Mouse (Mus musculus) C2C12 (cell line): ENCODE results near the gene Gm44973. TPM values are rescaled to one million over a fixed set of nuclear protein-coding genes. Genes with fewer than 3 reads are reported as not detected.
"Not testable (repeated sequence)": the region's sequence is repeated elsewhere in the genome, so short reads cannot be mapped to it uniquely, and the experiment has no call there.

Experiments
- H3K27me3 ChIP-seq: one replicate; pipeline ENCODE4 v1.6.1; 2011; ENCODE audit not compliant: control insufficient read depth, insufficient read depth, insufficient read length
- H3K36me3 ChIP-seq: one replicate; pipeline ENCODE4 v1.6.1; 2011; ENCODE audit not compliant: control insufficient read depth, insufficient read depth
- H3K4me3 ChIP-seq: one replicate; pipeline ENCODE4 v1.5.1; 2011; ENCODE audit warnings: mild to moderate bottlenecking, control low read depth; ENCODE audit not compliant: poor library complexity, insufficient read depth, severe bottlenecking
- H3K79me2 ChIP-seq: one replicate; pipeline ENCODE4 v1.6.1; 2011; ENCODE audit not compliant: control insufficient read depth, insufficient read depth
- H3K79me3 ChIP-seq: one replicate; pipeline ENCODE4 v1.6.1; 2011; ENCODE audit warnings: low read depth, control low read depth
- H3ac ChIP-seq: one replicate; pipeline ENCODE3; 2011; ENCODE audit warnings: low read depth; ENCODE audit not compliant: control insufficient read depth, insufficient read length
- CEBPB ChIP-seq: IDR thresholded peaks from one replicate; pipeline ENCODE4 v1.6.1; 2011; ENCODE audit warnings: low read depth, mild to moderate bottlenecking, control low read depth, moderate library complexity
- CTCF ChIP-seq: IDR thresholded peaks from one replicate; pipeline ENCODE4 v1.5.1; 2011; ENCODE audit not compliant: control insufficient read depth, insufficient read depth, insufficient read length
- FOSL1 ChIP-seq: IDR thresholded peaks from one replicate; pipeline ENCODE4 v1.8.0; 2011; ENCODE audit warnings: mild to moderate bottlenecking, low read length; ENCODE audit not compliant: poor library complexity, insufficient read depth, severe bottlenecking
- MAX ChIP-seq: IDR thresholded peaks from one replicate; pipeline ENCODE4 v1.6.1; 2011; ENCODE audit warnings: mild to moderate bottlenecking, control low read depth
- MYOD1 ChIP-seq: IDR thresholded peaks from one replicate; pipeline ENCODE4 v1.6.1; 2011; ENCODE audit warnings: low read depth; ENCODE audit not compliant: control insufficient read depth, insufficient read length
- MYOG ChIP-seq: IDR thresholded peaks from one replicate; pipeline ENCODE4 v1.6.1; 2011; ENCODE audit not compliant: control insufficient read depth, insufficient read length; ENCODE audit errors: extremely low read depth
- USF1 ChIP-seq: IDR thresholded peaks from one replicate; pipeline ENCODE4 v1.6.1; 2011; ENCODE audit warnings: low read depth, mild to moderate bottlenecking, control low read depth, moderate library complexity
- polyA plus RNA-seq: library from polyadenylated mRNA; unstranded; fragments of >200 nt; fragmentation: generic; extraction: Trizol; gene quantifications from one replicate; pipeline ENCODE4 v1.2.1, GENCODE M21; 2012; ENCODE audit warnings: missing spikeins

Gm44973 gene
- polyA plus RNA-seq, 1 experiment: not detected

GRCm38 (mm10) chr7:5074984-5075383, 59.7 kb downstream of the Gm44973 start:
- H3ac ChIP-seq: no peak overlapping the region
- no peak for TF ChIP-seq FOSL1
- no peak for TF ChIP-seq CTCF
- TF ChIP-seq MAX: no peak
- TF ChIP-seq USF1: no peak
- TF ChIP-seq CEBPB: no peak
- no peak for TF ChIP-seq MYOG
- TF ChIP-seq MYOD1: no peak

GRCm38 (mm10) chr7:5076931-5077330, 61.6 kb downstream of the Gm44973 start:
- TF ChIP-seq MAX: no peak
- no peak for TF ChIP-seq MYOD1
- TF ChIP-seq CTCF: no peak
- TF ChIP-seq FOSL1: no peak
- no peak for TF ChIP-seq CEBPB
- TF ChIP-seq USF1: no peak
- no peak for TF ChIP-seq MYOG
- peaks cover 54% of the 10 kb centered on the region for H3K36me3 ChIP-seq

More at GRCm38 (mm10) chr7:5074984-5075383, 59.7 kb downstream of the Gm44973 start:
- peaks cover 44% of the 10 kb centered on the region for H3K79me3 ChIP-seq
- peaks cover 72% of the 10 kb centered on the region for H3K36me3 ChIP-seq
- no peaks in the 10 kb centered on the region for H3K27me3 ChIP-seq
- H3K79me2 ChIP-seq: peaks cover 72% of the 10 kb centered on the region
- H3K4me3 ChIP-seq: no peak overlapping the region

GRCm38 (mm10) chr7:5079365-5080009, 64.2 kb downstream of the Gm44973 start:
- H3K79me3 ChIP-seq: peaks cover 42% of the 10 kb centered on the region
- H3K27me3 ChIP-seq, H3ac ChIP-seq, H3K4me3 ChIP-seq: not testable (repeated sequence)
- H3K79me2 ChIP-seq: peaks cover 72% of the 10 kb centered on the region
- peaks cover 53% of the 10 kb centered on the region for H3K36me3 ChIP-seq

More at GRCm38 (mm10) chr7:5076931-5077330, 61.6 kb downstream of the Gm44973 start:
- Histone ChIP-seq H3K4me3 (no peak overlapping the region), H3K79me2 (peaks cover 71% of the 10 kb centered on the region), H3K27me3 (no peaks in the 10 kb centered on the region), H3ac (no peak overlapping the region), H3K79me3 (peaks cover 38% of the 10 kb centered on the region)

- H3ac ChIP-seq: peak within 1 kb of the TSS; percentile 87
- H3K27me3 ChIP-seq: no peaks in the 10 kb centered on the region
- H3K79me3 ChIP-seq: peaks cover 48% of the 10 kb centered on the region
- peaks cover 56% of the 10 kb centered on the region for H3K36me3 ChIP-seq
- TF ChIP-seq CEBPB (peak; percentile 17), MAX (no peak)
- H3K79me2 ChIP-seq: peaks cover 72% of the 10 kb centered on the region
- H3K4me3 ChIP-seq: peak within 1 kb of the TSS; percentile 60
These were observed 64.9 kb downstream of the Gm44973 start, which contains the start of gene Epn1 for GRCm38 (mm10) chr7:5080010-5080751. Epn1 (plus strand) TSS chr7:5080235.

- Histone ChIP-seq H3K79me2 (peaks cover 74% of the 10 kb centered on the region), H3K36me3 (peaks cover 58% of the 10 kb centered on the region), H3ac (peak overlapping the region; percentile 87), H3K27me3 (no peaks in the 10 kb centered on the region), H3K79me3 (peaks cover 51% of the 10 kb centered on the region), H3K4me3 (peak overlapping the region; percentile 60)
- TF ChIP-seq MYOG (no peak), USF1 (no peak), MYOD1 (no peak), MAX (no peak), CEBPB (no peak), CTCF (no peak), FOSL1 (no peak)
These were observed 65.5 kb downstream of the Gm44973 start for GRCm38 (mm10) chr7:5080815-5081214.

GRCm38 (mm10) chr7:5081241-5081640, 65.9 kb downstream of the Gm44973 start:
- Histone ChIP-seq H3K4me3 (peak overlapping the region; percentile 60), H3K79me2 (peaks cover 75% of the 10 kb centered on the region), H3K79me3 (peaks cover 51% of the 10 kb centered on the region), H3K36me3 (peaks cover 55% of the 10 kb centered on the region), H3ac (no peak overlapping the region), H3K27me3 (no peaks in the 10 kb centered on the region)
- TF ChIP-seq MYOG (no peak), USF1 (no peak), FOSL1 (no peak), CTCF (no peak), MYOD1 (no peak), MAX (no peak), CEBPB (no peak)
